Mouse (Mus musculus) splenic B cell, adult 2 months (primary cell): ENCODE measurements around the gene Gsn.

Experiments
- DNase-seq: peaks from one replicate; pipeline ENCODE4 v3.0.0-alpha.2; 2011; ENCODE audit warnings: low read depth, low spot score
- H3K27me3 ChIP-seq: 2 replicates; pipeline ENCODE4 v1.6.1; 2012; ENCODE audit warnings: mild to moderate bottlenecking, low read length, moderate library complexity, mixed read lengths; ENCODE audit not compliant: control insufficient read depth, poor library complexity, insufficient read depth, severe bottlenecking
- H3K36me3 ChIP-seq: 2 replicates; pipeline ENCODE4 v1.6.1; 2012; ENCODE audit warnings: mild to moderate bottlenecking, low read length, moderate library complexity, mixed read lengths; ENCODE audit not compliant: control insufficient read depth, poor library complexity, insufficient read depth, severe bottlenecking

Gsn gene

DNA sequence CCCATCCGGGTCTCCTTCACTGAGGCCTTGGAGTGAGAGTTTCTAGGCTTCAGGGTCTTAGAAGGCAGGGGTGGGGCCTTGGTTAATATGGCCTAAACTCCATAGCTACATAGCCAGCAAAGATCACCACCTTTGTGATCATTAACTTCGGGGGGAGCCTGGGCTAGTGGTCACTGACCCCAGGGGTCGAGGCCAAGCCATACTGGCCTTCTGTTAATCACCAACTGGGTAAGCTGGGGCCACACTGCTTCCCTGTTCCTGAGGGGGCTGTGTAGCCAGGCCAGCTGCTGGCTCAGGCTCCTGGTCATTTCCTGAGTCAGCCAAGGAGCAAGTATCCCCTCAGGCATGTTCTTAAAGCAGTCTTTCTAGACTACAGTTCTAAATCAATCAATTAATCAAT is 23.8 kb downstream of the Gsn start:
- H3K36me3 ChIP-seq, result 0 out of 2 replicates have a peak, but pooled peaks cover 2% of the 10 kb centered on the region
- no peak for DNase-seq
- H3K27me3 ChIP-seq, result no peaks in the 10 kb centered on the region

GRCm38 (mm10) chr2:35282214-35282613 is 26.0 kb downstream of the Gsn start:
- Histone ChIP-seq H3K36me3 (peaks cover 5% of the 10 kb centered on the region; the same call in 1 of the 2 replicates), H3K27me3 (no peaks in the 10 kb centered on the region)
- DNase-seq, result no peak

DNA sequence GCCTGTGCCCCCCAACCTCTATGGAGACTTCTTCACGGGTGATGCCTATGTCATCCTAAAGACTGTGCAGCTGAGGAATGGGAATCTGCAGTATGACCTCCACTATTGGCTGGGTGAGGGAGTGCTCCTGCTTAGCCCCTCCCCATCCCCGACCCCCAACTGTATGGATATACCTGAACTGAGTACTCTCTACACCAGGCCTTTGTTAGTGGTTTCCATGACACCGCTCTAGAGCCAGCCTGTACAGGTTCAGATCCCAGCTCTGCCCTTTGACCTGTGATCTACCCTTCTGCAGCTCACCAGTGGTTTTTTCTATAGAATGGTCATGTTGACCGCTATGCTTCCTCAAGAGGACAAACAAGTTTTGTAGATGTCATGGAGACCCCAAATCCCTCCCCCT is 27.8 kb downstream of the Gsn start:
- Histone ChIP-seq H3K36me3 (peaks cover 5% of the 10 kb centered on the region; the same call in 1 of the 2 replicates), H3K27me3 (no peaks in the 10 kb centered on the region)
- DNase-seq, result no peak

- no peaks in the 10 kb centered on the region for H3K27me3 ChIP-seq
- DNase-seq, result no peak
- peaks cover 5% of the 10 kb centered on the region; the same call in 1 of the 2 replicates for H3K36me3 ChIP-seq
Measured at GRCm38 (mm10) chr2:35285209-35285608, 29.0 kb downstream of the Gsn start.

- H3K36me3 ChIP-seq, result peaks cover 5% of the 10 kb centered on the region; the same call in 1 of the 2 replicates
- H3K27me3 ChIP-seq, result no peaks in the 10 kb centered on the region
Measured at GRCm38 (mm10) chr2:35287017-35287620, 30.9 kb downstream of the Gsn start.

GRCm38 (mm10) chr2:35288758-35289635 is 32.8 kb downstream of the Gsn start:
- H3K36me3 ChIP-seq, result peaks cover 7% of the 10 kb centered on the region
- no peaks in the 10 kb centered on the region for H3K27me3 ChIP-seq
- DNase-seq, result peak; percentile 86

More at GRCm38 (mm10) chr2:35287017-35287620, 30.9 kb downstream of the Gsn start:
- DNase-seq, result no peak

DNA sequence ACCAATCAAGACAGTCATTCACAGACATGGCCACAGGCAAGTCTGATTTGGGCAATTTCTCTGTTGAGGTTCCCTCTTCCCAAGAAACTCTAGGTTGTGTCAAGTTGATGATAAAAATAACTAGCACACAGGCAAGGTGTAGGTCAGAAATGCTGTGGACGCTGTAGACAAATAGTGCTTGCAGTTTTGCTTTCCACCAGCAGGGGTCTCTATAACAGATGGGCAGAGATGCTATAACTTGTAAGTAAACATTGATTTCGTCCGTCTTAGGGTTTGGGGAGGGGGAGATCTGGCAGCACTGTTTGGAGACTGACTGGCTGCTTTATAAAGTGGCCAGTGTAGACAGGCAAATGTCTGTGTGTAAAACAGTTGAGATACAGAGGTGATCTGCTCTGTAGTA is 35.7 kb downstream of the Gsn start:
- no peaks in the 10 kb centered on the region for H3K27me3 ChIP-seq
- H3K36me3 ChIP-seq, result peaks cover 2% of the 10 kb centered on the region
- peak; percentile 73 for DNase-seq

GRCm38 (mm10) chr2:35292700-35293099 is 36.5 kb downstream of the Gsn start:
- DNase-seq, result no peak
- Histone ChIP-seq H3K27me3 (no peaks in the 10 kb centered on the region), H3K36me3 (peaks cover 2% of the 10 kb centered on the region)

- Histone ChIP-seq H3K27me3 (no peaks in the 10 kb centered on the region), H3K36me3 (peaks cover 2% of the 10 kb centered on the region)
- no peak for DNase-seq
Measured at GRCm38 (mm10) chr2:35293291-35293690, 37.1 kb downstream of the Gsn start.

- no peaks in the 10 kb centered on the region for H3K27me3 ChIP-seq
- peak; percentile 87 for DNase-seq
- peaks cover 2% of the 10 kb centered on the region for H3K36me3 ChIP-seq
Measured at GRCm38 (mm10) chr2:35297703-35298332, 41.6 kb downstream of the Gsn start.

DNA sequence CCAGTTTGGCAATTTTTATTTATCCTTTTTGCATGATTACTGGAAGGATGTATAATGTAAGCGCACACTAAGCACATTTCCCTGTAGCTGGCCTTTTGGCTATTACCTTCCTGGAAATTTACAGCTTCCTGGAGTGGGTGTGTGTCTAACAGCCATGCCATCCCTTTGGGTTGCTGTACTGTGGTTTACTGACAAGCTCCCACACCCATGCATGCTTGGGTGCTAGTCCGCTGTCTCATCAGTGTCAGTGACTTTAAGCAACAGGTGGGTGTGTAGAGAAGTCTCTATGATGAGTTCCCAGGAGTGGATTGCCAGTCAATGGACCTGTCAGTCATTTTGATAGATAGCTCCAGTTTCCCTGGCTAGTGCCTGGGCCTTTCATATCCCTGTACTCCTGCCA is 43.3 kb downstream of the Gsn start:
- Histone ChIP-seq H3K36me3 (no peaks in the 10 kb centered on the region; the same call in none of the 2 replicates), H3K27me3 (no peaks in the 10 kb centered on the region)
- DNase-seq, result no peak

GRCm38 (mm10) chr2:35302049-35302885 is 46.1 kb downstream of the Gsn start:
- Histone ChIP-seq H3K36me3 (no peaks in the 10 kb centered on the region; the same call in none of the 2 replicates), H3K27me3 (no peaks in the 10 kb centered on the region)
- DNase-seq, result no peak

GRCm38 (mm10) chr2:35308166-35308565 is 52.0 kb downstream of the Gsn start:
- no peak for DNase-seq
- H3K36me3 ChIP-seq, result no peaks in the 10 kb centered on the region; the same call in 1 of the 2 replicates

GRCm38 (mm10) chr2:35309906-35310493 is 53.8 kb downstream of the Gsn start:
- no peaks in the 10 kb centered on the region for H3K27me3 ChIP-seq
- H3K36me3 ChIP-seq, result no peaks in the 10 kb centered on the region
- DNase-seq, result no peak

More at GRCm38 (mm10) chr2:35308166-35308565, 52.0 kb downstream of the Gsn start:
- H3K27me3 ChIP-seq, result no peaks in the 10 kb centered on the region
